Mouse (Mus musculus): ENCODE results near the gene Duoxa2.

Gene Duoxa2

DNA sequence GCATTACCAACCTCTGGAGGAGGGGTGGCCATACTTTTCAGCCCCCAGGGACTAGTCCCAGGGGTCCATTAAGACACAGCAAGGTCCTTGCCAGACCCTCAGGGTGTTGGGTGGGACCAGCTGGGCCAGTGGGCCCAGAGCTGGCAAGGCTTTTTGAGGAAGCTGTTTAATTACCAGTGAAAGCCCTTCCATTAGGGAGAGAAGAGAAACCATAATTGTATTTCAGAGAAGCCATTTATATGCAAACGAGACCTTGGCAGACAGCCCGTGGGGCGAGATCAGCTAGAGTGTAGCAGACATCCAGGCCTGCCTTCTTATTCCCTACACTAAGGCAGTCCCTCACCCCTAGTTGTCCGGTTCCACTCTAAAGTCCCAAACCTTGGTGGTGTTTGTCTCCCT lies 53.2 kb downstream of the Duoxa2 start:
- peak in 1 of 2 experiments; percentile 64 for DNase-seq (ENCODE audit: low spot score in 2 of 2)
